Mouse (Mus musculus) ES-E14 (cell line): ENCODE measurements around the gene Tmem8. TPM values are rescaled to one million over a fixed set of nuclear protein-coding genes. Genes with fewer than 3 reads are reported as not detected.

ENCODE experiments used
- DNase-seq: peaks from one replicate; pipeline ENCODE4 v3.0.0-alpha.2; 2013; ENCODE audit warnings: low read depth, low spot score
- H3K27ac ChIP-seq: 2 replicates; pipeline ENCODE4 v1.5.1; 2012; ENCODE audit warnings: low read depth, mild to moderate bottlenecking, low read length, moderate library complexity, mixed read lengths; ENCODE audit not compliant: poor library complexity, insufficient read depth, severe bottlenecking
- H3K36me3 ChIP-seq: 2 replicates; pipeline ENCODE4 v1.6.1; 2012; ENCODE audit warnings: mild to moderate bottlenecking, low read length, moderate library complexity, mixed read lengths; ENCODE audit not compliant: control insufficient read depth, poor library complexity, insufficient read depth, severe bottlenecking
- H3K4me1 ChIP-seq, 2 experiments: fragments of 150-350 bp in 1 of 2; sonication (generic) in 1 of 2; 2 replicates each; pipeline ENCODE4 v1.6.1; 2012; ENCODE audit warnings: low read length in 2 of 2, mild to moderate bottlenecking in 1 of 2, mixed read lengths in 1 of 2; ENCODE audit not compliant: control insufficient read depth in 2 of 2, insufficient read depth in 2 of 2, poor library complexity in 1 of 2
- H3K4me3 ChIP-seq, 2 experiments: fragments of 150-350 bp in 1 of 2; sonication (generic) in 1 of 2; 2 replicates each; pipeline ENCODE4 v1.5.1; 2012; ENCODE audit warnings: low read length in 2 of 2, low read depth in 1 of 2, mild to moderate bottlenecking in 1 of 2, mixed read lengths in 1 of 2; ENCODE audit not compliant: insufficient read depth in 1 of 2, poor library complexity in 1 of 2, severe bottlenecking in 1 of 2
- H3K9ac ChIP-seq: 2 replicates; pipeline ENCODE4 v1.6.1; 2012; ENCODE audit warnings: low read depth, mild to moderate bottlenecking, low read length, mixed read lengths; ENCODE audit not compliant: poor library complexity, insufficient read depth, severe bottlenecking
- H3K9me3 ChIP-seq: fragments of 150-350 bp; sonication (generic); 2 replicates; pipeline ENCODE4 v1.6.1; 2012; ENCODE audit warnings: low read depth, mild to moderate bottlenecking, low read length; ENCODE audit not compliant: control insufficient read depth, insufficient read depth
- CHD2 ChIP-seq: IDR thresholded peaks from 2 replicates; pipeline ENCODE4 v1.6.1; 2014; ENCODE audit warnings: mild to moderate bottlenecking, low read depth, low read length, inconsistent platforms
- HCFC1 ChIP-seq: IDR thresholded peaks from 2 replicates; pipeline ENCODE4 v1.6.1; 2012; ENCODE audit warnings: low read length, inconsistent platforms, borderline replicate concordance; ENCODE audit not compliant: insufficient read depth
- MAFK ChIP-seq: IDR thresholded peaks from 2 replicates; pipeline ENCODE4 v1.6.1; 2014; ENCODE audit warnings: mild to moderate bottlenecking, low read depth, low read length, inconsistent platforms; ENCODE audit not compliant: insufficient read depth
- ZC3H11A ChIP-seq: IDR thresholded peaks from 2 replicates; pipeline ENCODE4 v1.6.1; 2012; ENCODE audit warnings: low read depth, mild to moderate bottlenecking, inconsistent platforms, low read length, borderline replicate concordance
- ZNF384 ChIP-seq: IDR thresholded peaks from 2 replicates; pipeline ENCODE4 v1.6.1; 2012; ENCODE audit warnings: low read depth, low read length, inconsistent platforms
- in situ Hi-C, 2 experiments: fragments of 600-800 bp; cut with MboI; formaldehyde crosslinking; loops; one replicate each; pipeline ENCODE4 v1.15.1; 2025; ENCODE audit warnings: low sequenced_read_pairs in 2 of 2, inconsistent platforms in 1 of 2; ENCODE audit not compliant: unreplicated experiment in 2 of 2
- total RNA-seq: library from RNA; depleted of rRNA; stranded (reverse); fragments of 300-350 nt; gene quantifications from 2 replicates; pipeline ENCODE4 v1.2.3, GENCODE M21; 2012; rRNA removed

The Tmem8 gene
- total RNA-seq, 1 experiment, result 22.3 TPM

DNA sequence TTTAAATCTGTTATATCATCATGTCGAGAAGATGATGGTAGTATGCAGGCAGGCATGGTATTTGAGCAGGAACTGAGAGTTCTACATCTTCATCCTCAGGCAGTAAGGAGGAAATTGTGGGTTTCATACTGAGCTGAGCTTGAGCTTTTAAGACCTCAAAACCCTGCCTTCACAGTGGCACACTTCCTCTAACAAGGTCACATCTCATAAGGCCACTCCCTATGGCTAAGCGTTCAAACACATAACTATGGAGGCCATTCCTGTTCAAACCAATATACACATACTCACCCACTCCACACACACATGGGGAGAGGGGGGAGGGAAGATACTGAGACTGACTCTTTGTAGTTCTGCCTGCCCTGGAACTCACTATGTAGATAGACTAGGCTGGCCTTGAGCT is 54.9 kb downstream of the Tmem8 start:
- H3K27ac ChIP-seq, result no peak overlapping the region
- H3K4me1 ChIP-seq, result no peaks in the 10 kb centered on the region
- H3K4me3 ChIP-seq, result no peak overlapping the region
- no peak for DNase-seq
- no peak overlapping the region for H3K9ac ChIP-seq
- in situ Hi-C loops, result no loop called here
- H3K9me3 ChIP-seq, result no peaks in the 10 kb centered on the region
- peaks cover 2% of the 10 kb centered on the region; the same call in 1 of the 2 replicates for H3K36me3 ChIP-seq
- TF ChIP-seq HCFC1 (no peak), ZC3H11A (no peak), MAFK (no peak), ZNF384 (no peak), CHD2 (no peak)

Other genes starting within 250 kb of the Tmem8 start
- 12.3 and 12.6 TPM in 2 replicates for gene Mcrip2, start 244.5 kb upstream of the Tmem8 start, total RNA-seq
- 26.5 and 26.6 TPM in 2 replicates for gene Mettl26, start 238.2 kb upstream of the Tmem8 start, total RNA-seq
- 3.3 TPM in 2 replicates for gene Wfikkn1, start 232.4 kb upstream of the Tmem8 start, total RNA-seq
- gene Rab40c, start 193.6 kb upstream of the Tmem8 start, total RNA-seq, result 14.6 and 15.7 TPM in 2 replicates
- 44.4 and 56.9 TPM in 2 replicates for gene Pigq, start 168.4 kb upstream of the Tmem8 start, total RNA-seq
- 0.16 and 0.18 TPM in 2 replicates for gene Nhlrc4, start 168.3 kb upstream of the Tmem8 start, total RNA-seq
- gene A930017K11Rik, start 160.7 kb upstream of the Tmem8 start, total RNA-seq, result not detected in 2 replicates
- 18.0 and 19.0 TPM in 2 replicates for gene Capn15, start 127.5 kb upstream of the Tmem8 start, total RNA-seq
- gene Rab11fip3, start 43.7 kb upstream of the Tmem8 start, total RNA-seq, result 9.4 and 11.2 TPM in 2 replicates
- 12.6 and 15.2 TPM in 2 replicates for gene Decr2, start 23.0 kb upstream of the Tmem8 start, total RNA-seq
- gene Nme4, start 17.7 kb upstream of the Tmem8 start, total RNA-seq, result 96.4 and 133 TPM in 2 replicates
- 154 and 156 TPM in 2 replicates for gene Mrpl28, start 10.2 kb downstream of the Tmem8 start, total RNA-seq
- 33.6 and 38.9 TPM in 2 replicates for gene Axin1, start 25.4 kb downstream of the Tmem8 start, total RNA-seq
- 0.16 and 0.18 TPM in 2 replicates for gene Pdia2, start 85.8 kb downstream of the Tmem8 start, total RNA-seq
- gene Rgs11, start 89.7 kb downstream of the Tmem8 start, total RNA-seq, result 5.6 and 18.9 TPM in 2 replicates
- gene Arhgdig, start 94.5 kb downstream of the Tmem8 start, total RNA-seq, result 15.0 and 23.9 TPM in 2 replicates
- 22.1 and 28.4 TPM in 2 replicates for gene Fam234a, start 130.9 kb downstream of the Tmem8 start, total RNA-seq
- 112 and 115 TPM in 2 replicates for gene Luc7l, start 139.6 kb downstream of the Tmem8 start, total RNA-seq